Mouse (Mus musculus): ENCODE measurements at regions not wholly inside any gene's neighbourhood (a gene's known extent, or its start where the extent isn't known, plus 50 kb on each side); places are given as distances from the start of the nearest gene placed in this dataset.
"Not testable (repeated sequence)": the region's sequence is repeated elsewhere in the genome, so short reads cannot be mapped to it uniquely, and the experiment has no call there.

- no peaks in the 10 kb centered on the region for H3K4me1 ChIP-seq
- H3K36me3 ChIP-seq, result no peaks in the 10 kb centered on the region
- H3K27me3 ChIP-seq, result no peaks in the 10 kb centered on the region
- no peak overlapping the region for H3K4me3 ChIP-seq
- ATAC-seq (ENCODE audit: low FRiP score, low read depth), result no peak
- no peak overlapping the region for H3K4me2 ChIP-seq (replicated peaks)
- no peak overlapping the region for H3K9ac ChIP-seq (replicated peaks)
- no peaks in the 10 kb centered on the region for H3K9me3 ChIP-seq
- no peak overlapping the region for H3K27ac ChIP-seq (replicated peaks)
- WGBS, result 79% methylated on average over 3 of the region's 3 CpGs
These were observed 137.0 kb downstream of the Arrdc3 start for GRCm38 (mm10) chr13:81020106-81020747.

GRCm38 (mm10) chr13:81020811-81021210, 137.6 kb downstream of the Arrdc3 start:
- H3K4me1 ChIP-seq, result no peaks in the 10 kb centered on the region
- no peaks in the 10 kb centered on the region for H3K27me3 ChIP-seq
- ATAC-seq (ENCODE audit: low FRiP score, low read depth), result no peak
- no peaks in the 10 kb centered on the region for H3K36me3 ChIP-seq
- WGBS, result 91% methylated on average over 2 of the region's 2 CpGs
- no peak overlapping the region for H3K9ac ChIP-seq (replicated peaks)
- no peaks in the 10 kb centered on the region for H3K9me3 ChIP-seq
- no peak overlapping the region for H3K27ac ChIP-seq (replicated peaks)
- H3K4me3 ChIP-seq, result no peak overlapping the region
- no peak overlapping the region for H3K4me2 ChIP-seq (replicated peaks)

GRCm38 (mm10) chr13:81022410-81022809, 139.2 kb downstream of the Arrdc3 start:
- Histone ChIP-seq H3K4me2 (replicated peaks) (no peak overlapping the region), H3K36me3 (no peaks in the 10 kb centered on the region), H3K4me3 (no peak overlapping the region), H3K4me1 (no peaks in the 10 kb centered on the region), H3K9ac (replicated peaks) (no peak overlapping the region), H3K9me3 (no peaks in the 10 kb centered on the region), H3K27me3 (no peaks in the 10 kb centered on the region), H3K27ac (replicated peaks) (no peak overlapping the region)
- no peak for ATAC-seq (ENCODE audit: low FRiP score, low read depth)
- 88% methylated on average over 1 of the region's 1 CpGs for WGBS

GRCm38 (mm10) chr13:81025241-81025760, 142.1 kb downstream of the Arrdc3 start:
- not testable (repeated sequence) for H3K9me3 ChIP-seq; H3K9ac ChIP-seq (replicated peaks); H3K36me3 ChIP-seq; H3K4me1 ChIP-seq; ATAC-seq (ENCODE audit: low FRiP score, low read depth); H3K27ac ChIP-seq (replicated peaks); H3K4me3 ChIP-seq; H3K4me2 ChIP-seq (replicated peaks); H3K27me3 ChIP-seq
- WGBS, result 93% methylated on average over 14 of the region's 14 CpGs

GRCm38 (mm10) chr13:81037316-81037715, 154.1 kb downstream of the Arrdc3 start:
- Histone ChIP-seq H3K36me3 (no peaks in the 10 kb centered on the region), H3K27me3 (no peaks in the 10 kb centered on the region), H3K9ac (replicated peaks) (no peak overlapping the region), H3K4me2 (replicated peaks) (no peak overlapping the region), H3K4me1 (no peaks in the 10 kb centered on the region), H3K9me3 (no peaks in the 10 kb centered on the region), H3K27ac (replicated peaks) (no peak overlapping the region), H3K4me3 (no peak overlapping the region)
- WGBS, result 92% methylated on average over 1 of the region's 1 CpGs
- no peak for ATAC-seq (ENCODE audit: low FRiP score, low read depth)

- H3K27me3 ChIP-seq, result no peaks in the 10 kb centered on the region
- H3K4me1 ChIP-seq, result no peaks in the 10 kb centered on the region
- H3K9me3 ChIP-seq, result no peaks in the 10 kb centered on the region
- no peak overlapping the region for H3K27ac ChIP-seq (replicated peaks)
- H3K9ac ChIP-seq (replicated peaks), result no peak overlapping the region
- H3K4me3 ChIP-seq, result no peak overlapping the region
- ATAC-seq (ENCODE audit: low FRiP score, low read depth), result no peak
- no peak overlapping the region for H3K4me2 ChIP-seq (replicated peaks)
- H3K36me3 ChIP-seq, result no peaks in the 10 kb centered on the region
- WGBS, result 84% methylated on average over 4 of the region's 4 CpGs
These were observed 155.6 kb downstream of the Arrdc3 start for GRCm38 (mm10) chr13:81038736-81039135.

GRCm38 (mm10) chr13:81040494-81040893, 157.3 kb downstream of the Arrdc3 start:
- no peak overlapping the region for H3K4me3 ChIP-seq
- no peaks in the 10 kb centered on the region for H3K27me3 ChIP-seq
- no peak overlapping the region for H3K9ac ChIP-seq (replicated peaks)
- H3K4me2 ChIP-seq (replicated peaks), result no peak overlapping the region
- no peak for ATAC-seq (ENCODE audit: low FRiP score, low read depth)
- H3K27ac ChIP-seq (replicated peaks), result no peak overlapping the region
- no peaks in the 10 kb centered on the region for H3K9me3 ChIP-seq
- no peaks in the 10 kb centered on the region for H3K4me1 ChIP-seq
- no peaks in the 10 kb centered on the region for H3K36me3 ChIP-seq

GRCm38 (mm10) chr13:81041646-81042045, 158.5 kb downstream of the Arrdc3 start:
- ATAC-seq (ENCODE audit: low FRiP score, low read depth), result no peak
- Histone ChIP-seq H3K27ac (replicated peaks) (no peak overlapping the region), H3K4me3 (no peak overlapping the region), H3K9me3 (no peaks in the 10 kb centered on the region), H3K4me1 (no peaks in the 10 kb centered on the region), H3K9ac (replicated peaks) (no peak overlapping the region), H3K4me2 (replicated peaks) (no peak overlapping the region), H3K36me3 (no peaks in the 10 kb centered on the region), H3K27me3 (no peaks in the 10 kb centered on the region)
- 87% methylated on average over 3 of the region's 3 CpGs for WGBS

Data from midbrain, embryonic 12.5 days (tissue).